Mouse (Mus musculus) layer of hippocampus, adult 8-10 months (tissue): ENCODE measurements at regions not wholly inside any gene's neighbourhood (a gene's known extent, or its start where the extent isn't known, plus 50 kb on each side); places are given as distances from the start of the nearest gene placed in this dataset.
A peak's percentile ranks its signal among the peaks of the same experiment; 100 is the strongest.

ENCODE experiments used
- DNase-seq, 2 experiments: peaks; one replicate each; pipeline ENCODE4 v3.0.0; 2022; ENCODE audit warnings: low spot score in 2 of 2

DNA sequence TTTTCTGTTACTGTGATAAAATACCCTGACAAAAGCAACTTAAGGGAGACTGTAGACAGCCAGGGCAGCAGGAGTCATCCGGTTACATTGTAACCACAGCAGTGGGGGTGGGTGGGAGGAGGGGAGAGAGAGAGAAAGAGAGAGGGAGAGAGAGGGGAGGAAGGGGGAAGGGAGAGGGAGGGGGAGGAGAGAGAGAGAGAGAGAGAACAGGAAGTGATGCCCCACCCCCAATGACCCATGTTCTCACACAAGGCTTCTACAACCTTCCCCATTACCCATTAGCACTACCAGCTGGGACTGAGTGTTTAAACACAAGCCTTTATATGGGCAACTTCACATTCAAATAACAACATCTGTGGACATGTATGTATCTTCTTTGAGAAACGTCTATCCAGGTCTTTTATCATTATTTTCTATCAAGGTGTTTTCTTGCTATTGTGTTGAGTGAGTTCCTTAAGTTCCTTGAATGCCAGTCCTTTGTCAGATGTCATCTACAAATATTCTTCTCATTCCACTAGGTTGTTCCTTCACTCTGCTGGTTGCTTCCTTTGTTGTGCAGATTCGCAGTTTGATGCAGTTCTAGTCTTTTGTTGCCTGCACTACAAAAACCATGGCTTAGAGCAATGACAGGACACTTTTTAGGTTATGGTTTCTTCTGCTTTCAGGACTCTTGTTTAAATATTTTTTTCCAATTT lies 274.7 kb upstream of the Ddx18 start:
- no peak for DNase-seq

GRCm38 (mm10) chr1:121833559-121833958 lies 265.8 kb upstream of the Ddx18 start:
- DNase-seq, result no peak

GRCm38 (mm10) chr1:121830242-121830641 lies 262.5 kb upstream of the Ddx18 start:
- peak in 1 of 2 experiments; percentile 6 for DNase-seq

GRCm38 (mm10) chr1:121822950-121823349 lies 255.2 kb upstream of the Ddx18 start:
- DNase-seq, result no peak

DNA sequence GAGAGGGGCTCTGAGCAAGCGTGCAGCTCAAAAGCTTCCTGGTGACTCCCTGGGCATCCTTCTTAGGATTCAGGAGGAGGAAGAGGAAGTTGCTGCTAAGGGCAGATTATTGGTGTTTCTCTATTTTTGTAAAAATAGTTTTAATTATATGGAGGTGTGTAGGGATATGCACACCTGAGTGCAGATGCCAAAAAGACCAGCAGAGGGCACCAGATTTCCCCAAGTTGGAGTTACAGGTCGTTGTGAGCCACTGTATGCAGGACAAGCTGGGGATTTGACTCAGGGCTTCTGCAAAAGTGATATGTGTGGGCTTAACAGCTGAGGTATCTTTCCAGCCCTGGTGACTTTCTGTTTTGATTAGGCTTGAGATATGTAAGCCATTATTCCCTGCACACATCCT lies 235.5 kb upstream of the Ddx18 start:
- DNase-seq, result no peak

GRCm38 (mm10) chr1:121802476-121802875 lies 234.7 kb upstream of the Ddx18 start:
- DNase-seq, result no peak

DNA sequence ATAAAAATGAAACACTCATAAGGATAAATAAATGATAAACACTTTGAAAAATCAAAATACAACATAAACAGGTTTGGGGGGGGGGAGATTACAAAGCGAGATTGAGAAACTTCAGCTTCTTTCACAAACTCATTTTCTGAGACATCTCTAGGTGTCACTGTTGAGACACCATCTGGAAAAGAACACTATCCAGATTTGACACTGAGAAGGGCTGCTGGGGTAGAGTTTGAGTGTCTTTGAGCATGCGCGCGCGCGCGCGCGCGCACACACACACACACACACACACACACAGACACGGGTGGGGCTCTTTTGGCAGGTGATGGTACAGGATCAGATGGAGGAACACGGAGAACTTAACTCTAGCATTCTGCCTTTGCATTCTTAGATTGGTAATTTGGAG lies 230.7 kb upstream of the Ddx18 start:
- DNase-seq, result no peak

DNA sequence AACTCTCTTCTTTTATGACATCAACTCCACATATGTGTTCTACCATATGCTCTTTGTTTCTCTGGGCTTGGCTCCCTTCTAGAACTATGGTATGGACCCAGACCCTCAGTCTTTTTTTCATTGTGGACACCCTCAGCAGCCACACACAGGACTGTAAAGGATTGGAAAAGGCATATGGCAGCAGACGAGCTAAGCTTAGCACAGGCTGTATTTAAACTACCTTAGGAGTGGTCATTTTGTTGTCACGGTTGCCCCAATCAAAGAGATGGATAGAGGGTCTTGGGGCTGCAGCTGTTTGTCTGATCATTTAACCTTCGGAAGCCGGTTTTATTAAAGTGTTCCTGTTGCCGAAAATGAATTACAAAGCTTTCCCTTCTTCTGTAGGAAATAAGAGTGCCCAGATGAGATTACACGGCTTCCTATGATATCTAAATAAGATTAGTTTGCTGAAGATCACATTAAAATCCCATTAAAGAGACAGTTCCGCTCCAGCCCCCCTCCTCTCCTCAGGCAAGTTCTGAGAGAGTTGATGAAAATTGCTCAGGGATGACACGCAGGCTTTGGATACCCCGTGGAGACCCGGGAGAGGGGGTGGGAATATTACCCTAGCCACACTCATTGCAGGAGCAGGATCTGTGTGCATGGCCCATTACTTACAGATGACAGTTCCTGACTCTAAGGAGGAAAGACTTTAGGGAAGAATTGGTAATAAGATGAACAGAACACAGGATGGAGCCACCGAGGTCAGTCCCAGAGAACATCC lies 227.4 kb upstream of the Ddx18 start:
- no peak for DNase-seq

- DNase-seq, result no peak
Measured at GRCm38 (mm10) chr1:121785631-121786030, 217.8 kb upstream of the Ddx18 start.

- DNase-seq, result no peak
Measured at GRCm38 (mm10) chr1:121773988-121774387, 206.2 kb upstream of the Ddx18 start.

GRCm38 (mm10) chr1:121771444-121771843 lies 203.7 kb upstream of the Ddx18 start:
- DNase-seq, result no peak

DNA sequence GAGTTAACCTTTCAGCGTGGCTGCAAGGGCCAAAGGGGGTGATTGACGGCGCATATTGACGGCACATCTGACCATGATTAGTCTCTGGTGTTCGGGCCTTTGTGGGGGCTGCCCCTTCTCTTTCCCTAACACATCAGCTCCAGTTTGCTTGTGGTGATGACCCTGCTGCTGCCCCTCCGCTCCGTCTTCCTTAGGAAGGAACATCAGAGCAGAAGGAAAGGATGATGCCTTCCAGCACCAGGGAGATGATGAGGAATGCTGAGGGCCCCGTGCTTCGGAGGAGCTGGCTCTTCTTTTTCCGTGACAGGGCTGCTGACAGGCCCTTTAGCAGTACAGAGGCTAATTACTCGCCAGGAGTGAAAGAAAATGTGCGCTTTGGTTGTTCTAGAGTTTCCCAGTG lies 203.1 kb upstream of the Ddx18 start:
- no peak for DNase-seq

GRCm38 (mm10) chr1:121760086-121760485 lies 192.3 kb upstream of the Ddx18 start:
- DNase-seq, result no peak

DNA sequence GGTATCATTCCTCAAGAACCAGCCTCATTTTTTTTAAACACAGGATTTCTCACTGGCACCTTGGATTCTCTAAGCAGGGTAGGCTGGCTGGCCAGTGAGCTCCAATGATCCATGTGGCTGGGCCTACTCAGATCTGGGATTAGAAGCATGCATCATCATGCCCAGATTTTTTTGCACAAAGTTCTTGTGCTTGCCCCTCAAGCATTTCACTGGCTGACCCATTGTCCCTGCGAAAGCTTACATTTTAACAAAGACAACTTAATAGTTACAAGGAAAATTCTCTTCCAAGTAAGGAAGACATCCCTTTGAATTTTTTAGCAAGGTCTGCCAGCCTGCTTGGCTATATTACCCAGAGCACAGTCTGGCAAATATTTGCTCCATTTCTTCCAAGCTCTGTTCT lies 177.4 kb upstream of the Ddx18 start:
- no peak for DNase-seq

DNA sequence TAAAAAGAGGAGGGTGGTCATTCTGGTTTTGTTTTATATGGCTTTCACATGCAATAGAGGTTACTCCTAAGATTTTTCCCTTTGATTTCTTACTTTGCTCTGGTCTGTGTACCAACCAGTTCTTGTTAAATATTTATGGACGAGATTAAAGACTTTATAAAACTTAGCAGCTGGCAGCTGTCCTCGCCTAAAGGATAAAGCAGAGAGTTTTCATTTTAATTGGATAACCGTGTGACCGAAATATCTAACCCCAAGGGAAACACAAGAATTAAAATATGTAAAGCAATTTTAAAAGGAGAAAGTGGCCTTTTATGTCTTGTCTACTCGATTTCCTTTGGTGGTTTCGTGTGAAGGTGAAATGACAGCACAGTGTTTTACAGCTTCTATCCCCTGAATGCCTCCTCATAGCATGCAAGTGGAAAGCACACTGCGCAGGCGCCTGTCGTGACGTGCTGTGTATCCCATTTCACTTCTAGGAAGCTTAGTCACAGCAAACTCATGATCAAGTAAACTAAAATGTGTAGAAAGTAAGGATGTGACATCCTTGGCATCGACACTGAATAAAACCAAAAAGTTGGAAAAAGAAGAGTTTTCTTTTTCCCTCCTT lies 167.4 kb upstream of the Ddx18 start:
- DNase-seq, result no peak

GRCm38 (mm10) chr1:121734456-121735112 lies 166.8 kb upstream of the Ddx18 start:
- DNase-seq, result no peak

DNA sequence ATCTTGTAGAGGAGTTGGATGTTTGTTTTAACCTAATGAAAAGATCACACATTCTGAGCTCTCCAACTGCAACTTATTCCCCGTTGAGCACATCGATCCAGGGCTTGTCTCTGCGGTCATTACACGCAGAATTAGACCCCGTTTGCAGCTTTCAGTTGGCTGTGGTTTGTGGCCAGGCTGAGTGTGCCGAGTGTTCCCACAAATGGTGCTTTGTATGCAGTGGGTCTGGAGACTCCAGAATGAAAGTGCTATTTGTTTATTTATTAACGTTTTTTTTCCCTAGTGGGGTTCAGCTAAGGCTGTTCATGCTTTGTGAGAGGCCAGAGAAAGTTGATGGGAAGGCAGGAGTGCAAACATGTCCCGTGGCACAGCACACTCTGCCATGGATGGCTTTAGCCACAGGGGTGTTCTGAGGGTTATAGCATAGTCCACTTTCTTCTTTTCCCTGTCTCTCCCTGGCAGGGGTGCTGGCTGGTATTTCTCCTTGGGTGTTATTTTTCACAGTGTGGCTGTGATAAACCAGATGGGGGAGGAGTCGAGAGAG lies 141.6 kb upstream of the Ddx18 start:
- DNase-seq, result no peak

DNA sequence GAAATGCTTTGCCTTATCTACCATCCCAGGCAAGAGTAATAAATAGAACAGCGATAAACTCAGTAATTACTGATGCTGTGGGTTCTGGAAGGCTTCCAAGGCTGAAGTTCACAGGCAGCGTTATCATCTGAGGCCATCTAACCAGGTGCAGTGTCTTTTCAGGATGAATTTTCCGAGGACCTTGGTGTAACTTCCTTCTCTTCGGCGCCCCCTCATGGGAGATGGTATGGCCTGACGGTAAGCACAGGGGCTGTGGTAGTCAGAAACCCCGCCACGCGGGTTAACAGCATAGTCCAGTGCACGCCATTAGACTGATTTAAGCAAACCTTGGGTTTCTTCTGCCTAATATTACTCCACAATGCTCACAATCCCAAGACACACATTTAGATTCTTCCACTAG lies 140.5 kb upstream of the Ddx18 start:
- no peak for DNase-seq

GRCm38 (mm10) chr1:121701826-121702225 lies 134.0 kb upstream of the Ddx18 start:
- no peak for DNase-seq

- no peak for DNase-seq
Measured at GRCm38 (mm10) chr1:121653901-121654300, 86.1 kb upstream of the Ddx18 start.

DNA sequence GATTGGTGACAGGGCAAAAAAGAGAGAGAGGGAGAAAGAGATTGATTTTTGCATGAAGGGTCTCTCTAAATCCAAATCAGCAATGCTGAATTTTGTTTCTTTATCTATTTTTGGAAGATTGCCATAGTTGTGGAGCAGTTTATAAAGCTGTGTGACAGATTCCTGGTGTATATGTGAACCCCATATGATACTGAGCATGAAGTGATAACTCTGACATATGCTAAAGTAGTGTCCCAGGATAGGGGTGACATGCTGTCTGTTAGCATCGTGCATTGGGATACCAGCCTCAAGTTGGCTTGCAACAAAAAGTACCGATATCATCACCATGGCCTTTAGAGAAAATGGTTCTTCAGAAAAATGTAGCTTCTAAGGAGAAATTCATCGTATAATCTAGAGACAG lies 82.3 kb upstream of the Ddx18 start:
- no peak for DNase-seq

- DNase-seq, result no peak
Measured at GRCm38 (mm10) chr1:121631466-121631865, 63.7 kb upstream of the Ddx18 start.
